Mouse (Mus musculus) hindbrain, embryonic 13.5 days (tissue): ENCODE results near the gene Otol1. TPM values are rescaled to one million over a fixed set of nuclear protein-coding genes. Genes with fewer than 3 reads are reported as not detected.

Experiments used
- polyA plus RNA-seq: library from polyadenylated mRNA; unstranded; fragments of >200 nt; fragmentation: Nextera tagmentation; extraction: Ambion mirVana; gene quantifications from 2 replicates; pipeline ENCODE4 v1.2.1, GENCODE M21; 2015

Gene Otol1
- polyA plus RNA-seq, 1 experiment from 2014 or later: 0.10 TPM

Other genes with a start within 250 kb of the Otol1 start
- gene Sptssb, start 147.7 kb upstream of the Otol1 start, polyA plus RNA-seq: 0.36 and 0.65 TPM in 2 replicates